Mouse (Mus musculus) bone marrow, adult 2 months (tissue): ENCODE results near the gene Tspan31.

Source experiments
- CTCF ChIP-seq: fragments of 200-500 bp; IDR thresholded peaks from 2 replicates; pipeline ENCODE4 v1.5.1; 2011; ENCODE audit warnings: low read length, control low read depth; ENCODE audit not compliant: control insufficient read depth, insufficient read depth
- POLR2A ChIP-seq: fragments of 200-500 bp; IDR thresholded peaks from 2 replicates; pipeline ENCODE4 v1.6.1; 2011; ENCODE audit warnings: low read depth, mild to moderate bottlenecking, control low read depth, low read length, borderline replicate concordance; ENCODE audit not compliant: control insufficient read depth

GRCm38 (mm10) chr10:127063239-127063872 is 6.7 kb downstream of the Tspan31 start, which contains the start of gene Cdk4:
- TF ChIP-seq POLR2A = peak; percentile 56; the same call in 1 of the 2 replicates
- no peak for TF ChIP-seq CTCF
